Mouse (Mus musculus): ENCODE data around the gene Zbtb46.

Gene Zbtb46

GRCm38 (mm10) chr2:181459153-181459672, at the start of gene Zbtb46:
Zbtb46 (minus strand) TSS chr2:181459426.
- in situ Hi-C loops (cut with MboI, MseI): no loop called here

DNA sequence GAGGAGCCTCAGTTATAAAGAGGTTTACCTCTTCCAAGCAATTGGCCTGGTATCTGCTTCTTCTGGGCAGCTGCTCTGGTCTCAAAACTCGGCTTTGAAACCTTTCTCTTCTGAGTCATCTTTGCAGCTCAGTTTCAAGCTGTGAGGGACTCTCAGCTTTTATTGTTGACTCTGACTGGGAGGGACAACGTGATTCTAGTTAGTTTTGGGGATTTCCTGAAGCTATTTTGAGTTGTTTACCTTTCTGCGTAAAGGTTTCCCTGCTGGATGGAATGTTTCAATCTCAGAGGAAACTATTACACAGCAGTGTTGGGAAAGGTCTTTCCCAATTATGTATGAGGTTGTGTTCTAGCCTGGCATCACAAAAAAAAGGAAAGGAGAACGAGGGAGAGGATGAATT, 39.4 kb upstream of the Zbtb46 start:
- in situ Hi-C loops (cut with MboI, MseI): loop anchor here (5.0 kb wide), 1 partner anchor 106 kb away; no protein-coding TSS in a partner anchor

DNA sequence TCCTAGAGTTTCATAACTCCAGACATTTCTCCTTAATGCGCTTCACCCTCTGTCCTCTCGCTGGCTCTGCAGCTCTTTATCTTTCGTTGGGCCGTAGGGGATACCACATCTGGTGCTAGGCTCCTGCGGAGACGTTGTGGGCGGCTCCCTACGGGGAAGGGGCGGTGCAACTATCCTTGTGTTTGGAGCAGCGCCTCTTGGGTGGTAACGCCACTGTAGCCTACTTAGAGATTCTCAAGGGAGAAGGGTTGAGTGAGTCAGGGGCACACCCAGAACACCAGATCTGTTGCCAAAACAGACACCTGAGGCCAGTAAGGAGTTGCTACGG, 38.3 kb upstream of the Zbtb46 start:
- in situ Hi-C loops (cut with MboI, MseI): loop anchor here (5.0 kb wide), 1 partner anchor 105 kb away; no protein-coding TSS in a partner anchor

- in situ Hi-C loops (cut with MboI, MseI): loop anchor here (5.0 kb wide), 1 partner anchor 105 kb away; no protein-coding TSS in a partner anchor
Observed at GRCm38 (mm10) chr2:181496831-181497547, 37.8 kb upstream of the Zbtb46 start, which contains the start of gene Tpd52l2. Tpd52l2 (plus strand) TSS chr2:181497142.

- in situ Hi-C loops (cut with MboI, MseI): loop anchor here (5.0 kb wide), 1 partner anchor 104 kb away; no protein-coding TSS in a partner anchor
Observed at GRCm38 (mm10) chr2:181496281-181496680, 37.1 kb upstream of the Zbtb46 start.

DNA sequence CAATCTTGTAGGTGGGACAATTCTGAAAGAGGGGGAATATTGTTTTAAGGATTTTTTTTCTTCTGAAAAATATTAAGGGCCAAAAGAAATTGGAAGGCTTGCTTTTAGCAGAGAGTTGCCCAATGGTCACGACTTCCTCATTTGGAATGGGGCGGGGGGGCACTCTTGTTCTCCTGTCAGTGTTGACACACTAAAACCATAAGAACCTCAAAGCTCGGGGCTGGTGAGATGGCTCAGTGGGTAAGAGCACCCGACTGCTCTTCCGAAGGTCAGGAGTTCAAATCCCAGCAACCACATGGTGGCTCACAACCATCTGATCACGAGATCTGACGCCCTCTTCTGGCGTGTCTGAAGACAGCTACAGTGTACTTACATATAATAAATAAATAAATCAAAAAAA, 36.6 kb upstream of the Zbtb46 start:
- in situ Hi-C loops (cut with MboI, MseI): loop anchor here (5.0 kb wide), 1 partner anchor 104 kb away; no protein-coding TSS in a partner anchor

- in situ Hi-C loops (cut with MboI, MseI): loop anchor here in 1 of 2 experiments (5.0 kb wide), 1 partner anchor 82 kb away; no protein-coding TSS in a partner anchor
Observed at GRCm38 (mm10) chr2:181494266-181494945, 35.2 kb upstream of the Zbtb46 start.

DNA sequence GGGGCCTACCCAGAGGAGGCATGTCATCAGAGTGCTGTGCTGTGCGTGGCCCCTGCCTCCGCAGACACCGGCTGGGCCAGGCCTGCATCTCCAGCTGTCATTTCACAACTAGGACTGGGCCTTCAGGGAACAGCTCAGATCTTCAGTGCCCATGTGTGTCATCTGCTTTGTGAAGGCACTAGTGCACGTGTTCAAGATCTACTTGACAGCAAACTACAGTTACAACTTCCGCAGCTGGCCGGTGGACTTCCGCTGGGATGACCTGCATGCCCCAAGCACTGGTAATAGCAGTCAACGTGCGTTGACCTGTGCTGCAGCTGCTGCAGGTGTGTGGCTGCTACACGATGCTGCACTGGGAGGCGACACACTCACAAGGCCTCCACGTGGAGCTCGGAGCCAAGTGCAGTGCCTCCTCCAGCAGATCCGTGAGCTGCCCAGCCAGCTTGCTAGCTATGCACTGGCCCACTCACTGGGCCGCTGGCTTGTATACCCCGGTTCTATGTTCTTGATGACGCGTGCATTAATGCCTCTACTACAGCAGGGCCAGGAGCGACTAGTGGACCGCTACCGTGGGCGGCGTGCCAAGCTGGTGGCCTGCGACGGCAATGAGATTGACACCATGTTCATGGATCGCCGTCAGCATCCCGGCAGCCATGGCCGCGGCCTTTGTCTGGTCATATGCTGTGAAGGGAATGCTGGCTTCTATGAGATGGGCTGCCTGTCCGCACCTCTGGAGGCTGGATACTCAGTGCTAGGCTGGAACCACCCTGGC, 34.1 kb upstream of the Zbtb46 start, which contains the start of gene Abhd16b:
Gene Abhd16b, plus strand, starts transcription at position 51 of the 772 bp plus-strand sequence.
- in situ Hi-C loops (cut with MboI, MseI): loop anchor here in 1 of 2 experiments (5.0 kb wide), 1 partner anchor 81 kb away; no protein-coding TSS in a partner anchor

GRCm38 (mm10) chr2:181492206-181492605, 33.0 kb upstream of the Zbtb46 start:
- in situ Hi-C loops (cut with MboI, MseI): loop anchor here in 1 of 2 experiments (5.0 kb wide), 1 partner anchor 80 kb away; no protein-coding TSS in a partner anchor

GRCm38 (mm10) chr2:181491432-181492205, 32.4 kb upstream of the Zbtb46 start:
- in situ Hi-C loops (cut with MboI, MseI): loop anchor here in 1 of 2 experiments (5.0 kb wide), 1 partner anchor 79 kb away; no protein-coding TSS in a partner anchor

- in situ Hi-C loops (cut with MboI, MseI): loop anchor here in 1 of 2 experiments (5.0 kb wide), 1 partner anchor 795 kb away; no protein-coding TSS in a partner anchor
Observed at GRCm38 (mm10) chr2:181487338-181488277, 28.4 kb upstream of the Zbtb46 start.

DNA sequence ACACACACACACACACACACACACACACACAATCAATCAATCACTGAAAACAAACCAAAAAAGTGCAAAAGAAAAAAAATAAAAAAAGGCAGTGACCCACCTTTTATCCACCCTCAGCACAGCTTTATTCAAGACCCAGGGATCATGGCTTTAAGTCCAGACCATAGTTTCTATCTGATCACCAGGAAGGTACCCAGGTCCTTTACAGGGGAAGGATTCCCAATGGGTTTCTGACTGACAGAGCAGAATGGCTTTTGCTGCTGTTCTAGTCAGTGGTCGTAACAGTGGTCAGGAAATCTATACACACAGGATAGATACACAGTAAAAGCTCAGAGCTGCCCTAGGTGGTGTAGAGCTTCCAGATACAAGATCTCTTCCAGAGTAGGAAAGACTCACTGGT, 26.5 kb upstream of the Zbtb46 start:
- in situ Hi-C loops (cut with MboI, MseI): loop anchor here in 1 of 2 experiments (5.0 kb wide), 1 partner anchor 793 kb away; no protein-coding TSS in a partner anchor

- in situ Hi-C loops (cut with MboI, MseI): loop anchor here in 1 of 2 experiments (5.0 kb wide), 1 partner anchor 792 kb away; no protein-coding TSS in a partner anchor
Observed at GRCm38 (mm10) chr2:181484456-181485233, 25.4 kb upstream of the Zbtb46 start.

- in situ Hi-C loops (cut with MboI, MseI): no loop called here
Observed at GRCm38 (mm10) chr2:181483562-181484318, 24.5 kb upstream of the Zbtb46 start.

DNA sequence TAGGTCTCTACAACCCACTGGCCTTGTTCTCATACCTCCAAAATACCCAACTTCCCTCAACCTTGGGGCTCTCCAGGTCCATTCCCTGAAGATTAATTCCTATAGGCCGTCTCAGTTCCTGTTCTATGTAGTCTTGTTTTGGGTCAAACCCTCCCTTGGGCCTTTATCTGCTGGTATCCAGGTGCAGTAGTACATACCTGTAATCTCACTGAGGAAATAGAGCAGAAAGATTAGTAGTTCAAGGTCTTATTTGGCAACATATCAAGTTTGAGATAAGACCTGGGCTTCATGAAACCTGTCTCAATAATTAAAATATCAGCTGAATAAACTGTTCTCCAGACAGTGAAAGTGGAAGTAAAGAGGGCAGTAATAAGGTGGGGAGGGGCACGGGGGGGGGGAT, 23.9 kb upstream of the Zbtb46 start:
- in situ Hi-C loops (cut with MboI, MseI): no loop called here

DNA sequence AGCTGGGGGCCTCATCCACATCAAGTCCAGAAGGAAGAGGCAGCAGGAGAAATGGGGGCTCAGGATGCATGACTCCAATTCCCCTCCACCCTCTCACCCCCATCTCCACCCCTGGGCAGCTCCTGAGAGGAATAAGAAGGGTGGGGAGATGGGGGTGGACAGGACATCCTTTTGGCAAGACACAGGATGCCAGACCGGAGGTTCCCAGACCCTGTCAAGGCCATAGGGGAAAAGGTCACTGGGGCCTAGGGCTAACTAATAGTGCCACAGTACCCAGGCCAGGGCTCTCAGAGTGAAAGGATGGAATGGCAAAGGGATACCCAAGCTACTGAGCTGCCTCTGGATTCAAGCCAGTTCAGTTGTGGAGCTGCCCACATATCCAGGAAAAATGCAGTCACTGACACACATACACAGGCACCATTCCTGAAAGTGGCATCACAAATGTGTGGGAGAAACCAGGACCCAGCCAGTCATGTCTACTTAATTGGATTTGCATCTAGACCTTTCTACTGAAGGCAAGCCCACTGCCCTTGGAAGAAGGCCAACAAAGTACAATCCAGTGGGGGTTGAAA, 13.1 kb upstream of the Zbtb46 start:
- in situ Hi-C loops (cut with MboI, MseI): no loop called here

GRCm38 (mm10) chr2:181471246-181471645, 12.0 kb upstream of the Zbtb46 start:
- in situ Hi-C loops (cut with MboI, MseI): no loop called here

All from T-helper 17 cell (primary cell).